Mouse (Mus musculus): ENCODE measurements around the gene Kcne4.

GRCm38 (mm10) chr1:78821733-78822430 lies 5.3 kb downstream of the Kcne4 start:
- TF ChIP-seq CTCF (IDR thresholded peaks at IDR 0.05; ENCODE audit: low read depth) = no peak
- TF ChIP-seq EP300 (optimal IDR thresholded peaks at IDR 0.05) = no peak
